Mouse (Mus musculus) adrenal gland, postnatal 36 days (tissue): Measurements from ENCODE around the gene Il1rapl2. TPM values are rescaled to one million over a fixed set of nuclear protein-coding genes. Genes with fewer than 3 reads are reported as not detected.
A peak's percentile ranks its signal among the peaks of the same experiment; 100 is the strongest.

Experiments
- DNase-seq, 2 experiments: peaks; one replicate each; pipeline ENCODE4 v3.0.0; 2021; ENCODE audit warnings: mixed read lengths in 1 of 2
- long read RNA-seq, 2 experiments: library from polyadenylated mRNA; stranded (forward); transcript quantifications; one replicate each; pipeline ENCODE4 v2.0.0; 2021; ENCODE audit warnings: borderline sequencing depth in 2 of 2
- total RNA-seq, 2 experiments: library from RNA; stranded (reverse); gene quantifications; 2 replicates each; pipeline ENCODE4 v1.2.3; 2021

Gene Il1rapl2
- 1 to 10 TPM in 1 of 2 experiments, under 1 TPM in 1; 0.20 to 1.4 TPM for total RNA-seq
- long read RNA-seq, experiment 1 = 0 reads
- long read RNA-seq, experiment 2 = 0 reads

DNA sequence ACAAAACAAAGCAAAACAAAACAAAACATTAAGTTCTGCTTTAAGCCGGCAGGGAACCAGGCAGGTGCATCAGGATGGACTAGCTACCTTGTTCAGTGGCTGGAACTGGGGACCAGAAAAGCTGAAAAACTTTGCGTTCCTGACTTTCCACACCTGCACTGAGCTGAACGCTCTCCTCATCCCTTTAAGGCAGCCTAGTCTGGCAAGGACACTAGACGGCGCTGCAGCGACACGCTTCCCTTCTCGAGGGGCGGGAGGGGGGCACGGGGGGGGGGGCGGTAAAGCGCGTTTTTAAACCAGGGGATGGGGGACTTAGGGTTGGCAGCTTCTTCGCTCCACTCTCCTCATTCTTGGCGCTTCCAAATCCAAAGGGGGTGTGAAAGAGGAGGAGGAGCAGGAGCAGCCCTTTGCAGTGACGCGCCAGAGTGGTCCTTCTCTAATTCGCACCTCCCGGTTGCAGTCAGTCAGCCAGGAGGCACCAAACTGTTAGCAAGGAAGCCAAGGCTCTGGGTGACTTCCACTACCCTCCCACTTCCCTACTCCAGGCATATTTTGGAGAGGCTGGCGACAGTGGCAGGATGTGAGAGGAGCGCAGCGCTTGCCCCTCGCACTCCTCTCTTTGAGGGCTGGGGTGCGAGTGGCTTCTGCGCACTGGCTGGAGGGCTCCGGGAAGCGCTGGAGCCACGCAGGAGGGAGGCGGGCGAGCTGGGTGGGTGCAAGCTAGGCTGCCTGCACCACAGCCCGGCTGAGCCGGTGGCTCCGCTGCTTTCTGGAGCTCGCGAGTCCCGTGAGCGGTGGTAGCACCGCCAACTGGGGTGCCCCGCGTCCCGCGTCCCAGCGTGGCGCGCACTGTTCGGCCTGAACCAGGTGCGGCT, at the start of gene Il1rapl2:
TSS of gene Il1rapl2 (plus strand) at position 288 of the 875 bp plus-strand sequence.
- peak; percentile 44 to 61 for DNase-seq

DNA sequence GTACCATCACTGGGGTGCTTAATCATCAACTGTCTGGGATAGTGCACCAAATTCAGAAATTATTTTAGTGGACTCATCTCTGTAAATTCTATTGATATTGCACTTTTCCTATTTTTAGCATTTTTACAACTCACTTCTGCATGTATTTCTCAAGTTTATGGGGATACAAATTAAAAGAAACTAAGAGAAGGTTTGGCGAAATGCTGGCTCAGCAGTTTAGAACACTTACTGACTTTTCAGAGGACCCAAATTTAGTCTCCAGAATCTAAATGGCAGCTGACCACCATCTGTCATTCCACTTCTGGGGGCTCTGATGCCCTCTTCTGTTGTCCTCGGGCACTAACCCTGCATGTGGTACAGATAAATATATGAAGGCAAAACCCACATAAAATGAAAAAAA, 22.1 kb upstream of the Il1rapl2 start:
- no peak for DNase-seq

DNA sequence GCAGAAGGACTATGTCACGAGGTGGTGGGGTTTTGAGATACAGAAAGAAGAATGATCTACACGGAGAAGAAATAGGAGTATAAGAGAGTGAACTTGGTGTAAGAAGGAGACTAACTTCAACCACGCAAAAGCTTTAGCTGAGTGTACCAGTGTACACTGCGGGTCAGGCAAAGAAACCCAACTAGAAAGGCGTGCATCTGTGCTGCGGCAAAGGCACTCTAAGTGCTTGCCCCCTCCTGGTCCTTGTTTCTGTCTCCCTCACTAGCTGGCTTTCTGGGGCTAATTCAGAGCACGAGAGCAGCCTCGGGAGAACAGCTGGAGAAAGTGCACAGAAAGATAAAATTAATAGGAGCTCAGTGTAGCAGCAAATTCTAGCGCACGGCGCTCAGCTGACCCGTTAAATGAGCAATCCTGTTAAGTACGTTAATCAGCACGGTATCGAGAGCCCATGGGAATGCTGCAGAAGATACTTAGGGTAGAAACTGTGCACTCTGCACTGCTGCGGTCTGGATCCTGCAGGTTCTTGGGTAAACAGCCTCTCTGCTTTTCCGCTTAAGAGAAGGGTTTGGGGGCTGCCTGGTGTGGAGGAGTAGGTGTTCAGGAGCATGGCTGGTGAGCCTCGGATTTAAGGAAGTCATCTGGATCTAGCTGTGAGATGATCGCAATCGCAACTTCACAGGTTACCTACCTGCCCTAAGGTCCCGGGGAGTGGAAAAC, 778 bp upstream of the Il1rapl2 start:
- DNase-seq = peak in 1 of 2 experiments; percentile 1

DNA sequence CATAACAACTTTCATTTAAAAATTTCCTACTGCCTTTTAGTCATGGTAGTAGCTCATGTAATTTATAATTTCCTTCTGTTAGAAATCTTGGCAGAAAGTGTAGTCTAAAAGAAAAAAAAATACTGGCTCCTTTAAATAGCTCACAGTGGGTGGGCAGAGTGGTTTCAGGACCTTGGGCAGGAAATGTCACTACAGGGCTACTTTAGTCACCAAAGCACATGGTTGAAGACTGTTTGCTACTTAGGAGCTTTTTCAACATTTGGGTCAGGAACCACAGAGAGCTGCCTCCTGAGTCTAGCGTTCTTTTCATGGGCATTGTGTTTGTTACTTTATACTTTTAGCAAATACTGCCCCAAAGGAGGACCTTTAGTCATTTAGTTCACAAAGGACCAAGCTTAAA, 12.2 kb downstream of the Il1rapl2 start:
- peak in 1 of 2 experiments; percentile 7 for DNase-seq

DNA sequence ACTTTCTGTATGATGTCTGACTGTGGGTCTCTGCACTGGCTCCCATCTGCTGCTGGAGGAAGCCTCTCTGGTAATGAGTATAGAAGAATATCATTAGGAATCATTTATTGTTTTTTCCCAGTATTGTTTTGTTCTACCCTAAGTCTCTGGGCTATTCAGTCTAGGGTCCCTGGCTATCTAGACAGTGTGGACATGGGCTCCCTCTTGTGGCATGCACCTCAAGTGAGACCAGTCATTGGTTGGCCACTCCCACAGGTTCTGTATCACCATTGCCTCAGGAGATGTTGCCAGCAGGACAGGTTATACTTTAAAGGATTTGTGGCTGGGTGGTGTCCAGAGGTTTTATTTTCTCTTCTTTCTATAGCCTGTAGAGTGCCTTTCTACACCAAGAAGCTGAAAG, 50.3 kb downstream of the Il1rapl2 start:
- DNase-seq = peak; percentile 42 to 45

DNA sequence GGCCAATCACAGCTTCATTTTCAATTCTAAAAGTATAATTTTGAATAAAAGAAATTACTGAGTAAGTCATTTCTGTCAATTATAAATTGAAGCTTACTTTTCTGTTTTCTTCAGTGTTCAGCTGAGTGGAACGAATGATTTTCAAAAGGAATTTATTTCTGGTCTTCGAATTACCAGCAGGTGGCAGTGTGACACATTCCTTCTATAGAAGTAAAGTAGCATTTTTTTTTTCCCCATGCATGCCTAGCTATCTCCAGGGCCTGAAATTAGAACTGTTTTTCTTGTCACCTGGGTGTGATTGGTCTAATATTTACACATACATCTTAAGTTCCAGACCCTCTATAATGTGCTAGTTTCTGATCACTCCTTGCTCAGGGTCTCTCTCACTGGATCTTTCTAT, 96.6 kb downstream of the Il1rapl2 start:
- peak in 1 of 2 experiments; percentile 1 for DNase-seq

DNA sequence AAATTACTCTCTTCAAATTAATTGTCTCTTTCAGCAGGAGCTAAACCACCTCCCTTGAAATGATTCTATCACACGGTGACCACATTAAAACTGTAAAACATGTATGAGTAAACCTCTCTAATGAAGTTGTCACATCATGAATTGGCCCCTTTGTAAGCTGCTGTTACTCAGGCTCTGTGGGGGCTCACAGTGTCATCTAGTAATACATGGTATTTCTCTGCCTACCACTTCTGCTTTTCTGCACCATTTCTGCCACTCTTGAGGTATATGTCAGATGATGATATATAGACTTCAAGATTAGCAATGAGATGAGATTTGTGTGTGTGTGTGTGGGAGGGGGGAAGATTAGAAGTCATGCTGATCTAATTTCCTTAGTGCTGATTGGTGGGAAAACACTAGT, 117.6 kb downstream of the Il1rapl2 start:
- no peak for DNase-seq

DNA sequence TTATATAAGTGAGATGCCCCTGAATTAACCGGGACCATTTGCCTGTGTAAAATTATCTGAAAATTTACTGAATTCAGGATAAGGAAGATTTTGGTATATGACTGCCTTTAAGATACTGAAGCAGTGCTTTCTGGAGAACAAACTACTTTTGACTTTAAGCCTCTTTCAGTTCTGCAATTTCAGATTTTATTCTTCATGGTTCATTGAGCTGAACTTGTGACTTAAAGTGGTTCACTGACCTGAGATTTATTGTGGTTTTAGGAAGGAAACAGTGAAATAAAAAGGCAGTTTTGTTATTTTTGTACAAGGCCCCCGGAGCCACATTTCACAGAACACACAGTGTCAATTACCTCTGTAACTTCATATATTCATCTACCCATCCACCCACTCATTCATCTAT, 129.6 kb downstream of the Il1rapl2 start:
- DNase-seq = no peak

DNA sequence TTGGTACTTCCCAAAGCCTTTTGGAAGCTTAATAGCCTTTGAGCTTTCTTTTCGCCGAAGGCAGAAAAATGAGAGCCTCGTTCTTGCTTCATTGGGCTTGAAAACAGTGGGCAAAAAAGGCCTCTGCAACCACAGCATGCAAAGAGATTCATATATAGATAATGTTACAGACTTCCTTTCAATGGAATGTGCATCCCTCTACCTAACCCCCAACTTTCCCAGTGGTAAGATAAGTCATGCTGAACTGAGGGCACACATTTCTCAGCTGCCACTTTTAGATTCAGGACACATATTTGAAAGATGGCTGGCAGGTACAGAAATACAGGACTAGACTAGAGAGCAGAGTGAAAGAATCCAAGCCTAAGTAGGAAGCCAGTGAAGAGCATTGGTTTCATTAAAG, 185.1 kb downstream of the Il1rapl2 start:
- DNase-seq = no peak

DNA sequence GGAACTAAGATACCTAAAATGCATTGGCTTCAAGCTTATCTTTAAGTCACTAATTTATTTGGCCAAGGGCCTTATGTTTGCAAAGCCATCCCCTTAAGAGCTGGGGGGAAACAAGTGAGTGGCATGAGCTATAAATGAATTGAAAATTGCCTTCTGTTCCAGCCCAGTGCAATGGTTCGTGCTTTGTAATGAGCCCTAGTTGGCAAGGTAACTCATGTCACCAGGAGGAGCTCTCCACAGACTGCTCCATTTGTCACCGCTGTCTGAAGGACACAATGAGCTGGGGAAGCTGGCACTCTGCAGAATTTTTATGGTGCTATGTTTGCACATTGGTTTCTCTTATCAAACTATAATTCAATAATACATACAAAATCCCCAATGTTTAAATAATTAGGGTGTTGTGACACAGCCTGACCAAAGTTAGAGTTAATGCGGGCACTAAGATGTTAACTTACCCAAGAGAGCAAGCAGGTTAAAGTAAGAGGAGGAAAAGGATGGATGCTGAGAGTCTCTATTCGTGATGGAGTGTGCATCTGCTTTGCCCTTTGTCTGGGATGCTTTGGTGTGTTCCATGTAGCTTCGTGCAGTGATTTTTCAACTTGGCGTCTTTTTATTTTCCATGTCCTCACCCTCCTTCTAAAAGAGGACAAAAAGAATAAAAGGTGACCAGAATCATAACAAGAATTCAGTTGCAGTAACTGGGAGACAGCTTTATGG, 235.2 kb downstream of the Il1rapl2 start:
- DNase-seq = peak in 1 of 2 experiments; percentile 4

DNA sequence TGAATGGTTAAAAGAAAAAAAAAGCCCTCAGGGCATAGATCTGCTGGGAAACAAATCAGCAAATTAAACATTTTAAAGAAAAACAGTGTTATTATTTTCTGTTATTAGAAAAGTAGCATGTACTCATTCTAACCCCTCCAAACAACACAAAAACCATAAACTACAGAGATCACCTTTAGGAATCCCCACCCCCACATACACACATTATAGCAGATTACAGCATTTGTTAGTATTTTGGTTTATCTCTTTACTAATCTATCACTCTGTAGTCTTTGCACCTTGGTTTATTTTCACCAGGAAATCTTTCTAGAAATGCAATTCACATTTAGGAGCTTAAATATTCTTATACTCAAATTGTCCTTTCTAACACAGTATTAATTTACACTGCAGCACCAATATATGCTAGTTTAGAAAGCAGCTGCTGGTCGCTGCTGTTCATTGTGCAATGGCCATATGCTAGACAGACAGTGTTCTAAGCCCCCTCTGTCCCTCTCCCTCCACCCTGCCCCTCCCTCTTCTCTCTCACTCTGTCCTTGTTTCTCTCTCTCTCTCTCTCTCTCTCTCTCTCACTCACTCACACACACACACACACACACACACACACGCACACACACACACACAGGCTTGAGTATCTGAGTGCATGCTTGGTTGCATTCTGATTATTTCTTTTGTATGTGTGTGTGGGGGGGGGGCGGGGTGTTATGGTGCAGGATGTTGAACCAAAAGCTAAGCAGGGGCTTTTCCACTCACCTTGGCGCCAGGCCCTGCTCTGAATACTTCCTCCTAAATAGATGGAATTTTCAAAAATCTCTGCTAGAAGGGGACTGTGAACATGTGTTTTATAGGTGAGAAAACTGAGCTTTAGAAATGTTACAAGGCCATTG, 236.1 kb downstream of the Il1rapl2 start:
- no peak for DNase-seq

DNA sequence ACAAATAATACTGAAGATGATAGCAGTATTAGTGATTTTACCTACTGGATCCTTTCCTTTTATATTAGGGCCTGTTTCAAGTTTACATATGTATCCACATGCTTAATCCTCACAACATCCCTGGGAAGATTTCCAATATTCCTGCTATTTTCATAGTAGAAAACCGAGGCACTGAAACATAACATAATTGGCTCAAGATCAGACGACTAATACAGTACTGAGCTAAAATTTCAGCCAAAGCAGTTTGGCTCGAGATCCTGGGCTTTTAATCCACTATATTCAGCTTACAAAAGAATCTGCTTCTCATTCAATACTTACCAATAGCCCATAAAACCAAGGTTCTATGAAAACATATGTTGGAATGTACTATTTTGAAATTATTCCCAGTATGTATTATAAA, 239.1 kb downstream of the Il1rapl2 start:
- no peak for DNase-seq

DNA sequence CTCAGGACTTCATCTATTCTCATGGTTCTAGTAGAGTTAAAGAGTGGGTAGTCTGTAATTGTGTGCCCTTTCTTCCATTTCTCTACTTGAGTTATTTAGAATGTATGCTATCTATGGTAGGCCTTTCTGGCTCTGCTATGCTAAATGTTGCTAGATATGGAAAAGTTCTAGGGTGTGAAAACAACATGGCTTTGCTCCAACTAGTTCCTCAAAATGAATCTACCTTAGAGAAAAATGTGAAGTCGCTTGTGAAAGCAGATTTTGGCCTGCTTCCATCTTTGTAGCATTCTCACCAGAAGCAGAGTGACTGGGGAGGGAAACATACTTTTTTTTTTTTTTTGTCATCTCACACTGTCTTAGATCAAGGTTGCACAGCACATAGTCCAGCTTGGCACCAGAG, 241.7 kb downstream of the Il1rapl2 start:
- no peak for DNase-seq

DNA sequence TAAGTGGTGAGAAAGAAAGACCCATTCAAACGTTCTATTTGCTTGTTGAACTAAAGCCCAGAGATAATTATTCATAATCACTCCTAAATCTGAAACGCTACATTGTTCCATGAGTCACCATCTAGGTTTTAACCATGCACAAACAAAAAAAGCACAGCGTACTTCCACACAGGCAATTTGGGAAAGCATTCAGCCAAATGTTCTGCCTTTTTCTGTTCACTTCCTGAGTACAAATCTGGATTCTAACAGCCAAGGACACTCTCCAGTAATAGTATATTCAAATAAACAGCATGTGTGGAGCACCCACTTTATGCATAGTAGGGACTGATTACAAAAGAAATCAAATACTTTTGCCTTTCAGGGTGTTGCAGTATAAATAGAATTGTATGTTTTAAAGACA, 278.5 kb downstream of the Il1rapl2 start:
- DNase-seq = no peak

DNA sequence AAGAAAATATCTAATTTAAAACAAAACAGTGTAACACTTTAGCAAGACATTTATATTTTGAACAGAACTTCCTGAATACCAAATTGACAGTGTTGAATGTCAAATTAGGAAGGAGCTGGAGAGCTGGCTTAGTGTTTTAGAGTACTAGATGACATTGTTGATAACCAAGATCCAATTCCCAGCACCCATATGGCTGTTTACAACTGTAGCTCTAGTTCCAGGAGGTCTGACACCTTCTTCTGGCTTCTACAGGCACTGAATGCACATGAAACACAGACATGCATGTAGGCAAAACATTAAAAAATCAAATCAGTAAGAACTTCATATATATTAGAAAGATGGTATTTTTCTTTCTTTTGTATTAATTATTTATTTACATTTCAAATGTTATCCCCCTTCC, 353.1 kb downstream of the Il1rapl2 start:
- DNase-seq = no peak

DNA sequence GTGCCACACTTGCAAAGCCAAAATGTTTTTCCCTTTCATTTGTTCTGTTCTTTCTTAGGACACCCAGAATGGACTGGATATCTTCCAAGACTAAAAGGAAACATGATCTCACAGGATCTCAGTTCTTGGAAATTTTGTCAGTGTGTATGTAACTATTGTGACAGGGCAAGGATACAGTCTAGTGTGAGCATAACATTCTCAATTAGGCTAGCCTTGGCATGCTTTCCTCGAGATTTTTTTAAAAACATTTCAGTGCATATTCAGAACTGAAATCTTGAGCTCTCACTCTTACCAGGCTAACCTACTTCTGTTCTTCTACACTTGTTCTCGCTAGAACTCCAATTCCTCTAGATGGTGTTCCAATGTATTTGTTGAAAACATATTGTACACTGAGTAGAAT, 356.4 kb downstream of the Il1rapl2 start:
- DNase-seq = no peak

DNA sequence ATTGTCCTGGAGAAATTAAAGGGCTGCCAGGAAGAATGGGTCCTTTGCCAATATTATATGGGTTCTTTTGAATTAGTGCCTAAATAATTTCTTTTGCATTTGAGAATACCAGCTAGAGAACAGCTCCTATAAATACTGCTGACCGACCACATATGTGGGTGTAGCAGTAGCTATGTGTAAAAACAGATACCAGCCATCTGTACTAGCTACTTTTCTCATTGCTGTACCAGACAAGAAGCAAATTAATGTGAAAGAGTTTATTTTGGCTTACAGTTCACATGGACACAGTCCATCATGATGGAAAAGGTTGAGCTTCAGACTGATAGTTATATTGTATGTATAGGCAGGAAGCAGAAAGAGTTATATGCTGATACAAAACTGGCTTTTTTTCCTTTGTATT, 377.3 kb downstream of the Il1rapl2 start:
- DNase-seq = no peak

DNA sequence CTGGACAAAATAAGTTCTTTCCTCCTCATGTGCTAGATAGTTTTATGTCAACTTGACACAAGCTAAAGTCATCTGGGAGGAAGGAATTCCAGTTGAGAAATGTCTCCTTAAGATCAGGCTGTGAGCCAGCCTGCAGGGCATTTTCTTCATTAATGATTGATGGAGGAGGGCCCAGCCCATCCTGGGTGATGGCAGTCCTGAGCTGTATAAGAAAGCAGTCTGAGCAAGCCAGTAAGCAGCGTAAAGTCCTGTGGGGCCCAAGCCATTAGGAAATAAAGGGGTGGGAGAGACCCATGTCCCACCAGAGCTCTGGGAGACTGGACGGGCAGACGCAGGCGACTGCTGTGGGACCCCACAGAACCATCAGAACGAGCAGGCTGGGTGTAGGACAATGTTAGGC, 400.9 kb downstream of the Il1rapl2 start:
- DNase-seq = no peak

DNA sequence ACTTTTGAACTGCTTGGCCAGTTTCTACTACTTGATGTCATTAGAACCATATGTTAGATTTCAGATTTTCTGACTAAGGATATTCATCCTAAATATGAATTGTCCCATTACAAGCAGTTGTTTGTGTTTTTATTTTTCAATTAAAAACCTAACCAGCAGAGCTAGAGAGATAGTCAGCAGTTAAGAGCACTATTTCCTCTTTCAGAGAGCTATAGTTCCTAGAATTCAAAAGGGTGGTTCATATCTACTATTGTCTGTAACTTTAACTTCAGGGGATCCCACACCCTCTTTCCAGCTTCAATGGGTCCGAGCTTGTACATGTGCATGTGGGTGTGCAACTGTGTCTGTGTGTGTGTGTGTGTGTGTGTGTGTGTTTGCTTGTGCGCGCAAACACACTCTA, 472.7 kb downstream of the Il1rapl2 start:
- DNase-seq = no peak

DNA sequence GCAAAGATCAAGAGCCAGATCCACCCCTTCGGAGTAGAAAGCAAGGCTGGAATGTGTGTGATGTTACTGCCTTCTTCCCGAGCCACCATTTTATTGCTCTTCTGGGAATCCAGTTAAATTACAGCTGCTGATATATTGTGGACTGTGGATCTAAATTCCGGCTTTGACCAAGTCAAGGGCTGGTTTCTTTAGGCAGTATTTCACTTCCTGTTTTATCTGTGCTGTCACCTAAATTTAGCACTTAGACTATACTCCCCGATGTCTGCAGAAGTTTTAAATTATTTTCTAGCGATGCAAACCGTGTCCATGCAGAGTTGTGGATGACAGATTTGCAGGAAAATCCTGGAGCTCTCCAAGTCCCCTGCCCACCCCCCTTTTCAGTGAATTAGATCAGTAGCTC, 533.5 kb downstream of the Il1rapl2 start:
- DNase-seq = no peak

DNA sequence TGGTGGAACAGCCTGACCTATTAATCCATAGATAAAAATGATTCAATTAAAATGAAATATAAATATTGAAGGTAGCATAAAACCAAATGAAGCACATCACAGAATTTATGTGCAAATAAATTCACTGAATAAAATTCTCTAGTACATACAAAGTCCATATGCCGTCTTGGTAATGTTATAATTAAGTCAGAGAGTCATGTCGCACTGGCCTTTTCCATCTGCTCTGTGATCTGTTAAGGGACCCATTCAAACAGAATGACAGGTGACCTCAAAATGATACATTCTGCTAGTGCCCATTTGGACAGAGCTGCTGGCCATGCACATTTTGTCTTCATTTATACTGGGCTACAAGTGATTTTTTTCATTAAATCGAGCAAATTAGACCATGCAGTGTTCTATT, 534.3 kb downstream of the Il1rapl2 start:
- no peak for DNase-seq

DNA sequence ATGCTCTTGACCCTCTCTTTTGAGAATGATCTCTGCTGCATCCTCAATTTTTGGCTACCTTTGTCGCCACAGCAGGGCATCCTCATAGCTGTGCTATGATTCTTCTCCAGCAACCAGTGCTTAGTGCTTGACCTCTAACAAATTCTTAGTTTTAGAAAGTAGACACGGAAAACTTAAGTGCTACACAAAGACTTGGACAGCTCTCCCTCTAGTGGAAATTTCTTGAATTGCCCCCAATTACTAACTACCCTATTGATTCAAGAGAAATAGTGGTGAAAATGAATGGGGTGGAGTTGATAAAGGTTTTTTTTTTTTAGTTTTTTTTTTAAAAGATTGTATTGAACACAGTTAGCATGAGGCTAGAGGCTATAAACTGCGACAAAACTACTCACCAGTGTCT, 599.7 kb downstream of the Il1rapl2 start:
- peak in 1 of 2 experiments; percentile 1 for DNase-seq
